Mouse (Mus musculus): Measurements from ENCODE around the gene Ddx52.

Ddx52 gene

DNA sequence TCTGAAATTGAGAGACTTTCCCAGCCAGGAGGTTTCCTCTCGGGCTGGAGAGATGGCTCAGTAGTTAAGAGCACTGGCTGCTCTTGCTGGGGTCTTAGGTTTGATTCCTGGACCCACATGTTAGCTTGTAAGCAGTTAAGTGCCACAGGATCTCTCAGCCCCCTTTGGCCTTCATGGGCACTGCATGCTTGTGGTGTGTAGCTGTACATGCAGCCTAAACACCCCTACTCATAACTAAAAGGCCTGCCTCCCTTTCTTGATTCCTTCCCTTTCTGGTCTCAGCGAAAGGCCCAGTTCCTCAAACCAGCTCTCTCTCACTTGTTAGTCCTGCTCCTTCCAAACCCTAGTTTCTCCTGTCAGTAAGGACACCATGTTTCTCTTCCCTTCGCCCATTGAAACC, 27.2 kb downstream of the Ddx52 start:
- DNase-seq, result no peak

DNA sequence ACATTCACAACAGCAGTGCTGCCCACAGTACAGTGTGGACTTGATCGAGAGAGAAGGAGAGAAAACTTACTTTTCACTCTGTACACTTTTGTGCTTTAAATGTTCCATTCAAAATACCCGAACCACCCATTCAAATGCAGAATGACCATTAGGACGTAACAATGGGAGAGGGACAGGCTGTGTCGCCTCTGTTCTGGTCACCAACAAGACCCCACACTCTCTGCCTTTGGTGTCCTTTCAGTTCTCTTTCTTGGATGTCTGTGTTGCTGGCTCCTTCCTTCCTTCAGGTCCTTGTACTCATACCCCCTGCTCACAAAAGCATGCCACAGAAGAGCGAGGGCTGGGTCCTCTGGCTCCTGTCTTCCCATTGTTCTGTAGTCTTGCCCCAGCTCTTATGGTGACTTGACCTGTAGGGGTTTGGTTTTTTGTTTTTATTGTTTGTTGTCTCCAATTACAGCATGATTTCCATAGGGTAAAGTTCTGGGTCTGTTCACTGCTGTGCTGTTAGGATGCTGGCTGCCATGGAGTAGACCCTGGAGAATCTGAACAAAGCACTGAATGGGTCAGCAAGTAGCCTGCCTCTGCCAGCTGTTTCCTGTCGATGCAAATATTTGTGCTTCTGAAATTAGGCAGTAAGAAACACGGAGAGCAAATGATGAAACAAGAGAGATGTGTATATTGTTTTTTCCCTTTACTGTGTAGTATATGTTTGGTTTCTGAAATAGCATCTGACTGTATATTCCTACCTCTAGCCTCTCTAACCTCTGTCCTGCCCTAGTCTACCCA, 32.9 kb downstream of the Ddx52 start:
- no peak for DNase-seq

DNA sequence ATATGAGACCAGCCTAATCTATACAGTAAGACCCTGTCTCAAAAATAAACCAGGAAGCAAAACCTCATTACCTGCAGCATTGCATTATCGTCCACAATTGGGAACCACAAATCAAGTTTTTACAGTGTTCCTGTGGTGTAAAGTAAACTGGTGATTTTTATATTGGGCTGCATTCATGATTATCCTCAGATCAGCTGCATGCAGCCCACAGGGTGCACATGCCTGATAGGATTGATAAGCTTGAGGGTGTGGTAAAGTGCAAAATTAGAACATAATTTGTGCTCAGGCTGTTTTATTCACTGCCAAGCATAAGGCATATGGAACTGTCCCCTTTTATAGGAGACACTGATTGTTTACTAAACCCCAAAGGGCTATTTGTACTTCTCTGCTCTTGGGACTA, 33.6 kb downstream of the Ddx52 start:
- DNase-seq, result no peak

DNA sequence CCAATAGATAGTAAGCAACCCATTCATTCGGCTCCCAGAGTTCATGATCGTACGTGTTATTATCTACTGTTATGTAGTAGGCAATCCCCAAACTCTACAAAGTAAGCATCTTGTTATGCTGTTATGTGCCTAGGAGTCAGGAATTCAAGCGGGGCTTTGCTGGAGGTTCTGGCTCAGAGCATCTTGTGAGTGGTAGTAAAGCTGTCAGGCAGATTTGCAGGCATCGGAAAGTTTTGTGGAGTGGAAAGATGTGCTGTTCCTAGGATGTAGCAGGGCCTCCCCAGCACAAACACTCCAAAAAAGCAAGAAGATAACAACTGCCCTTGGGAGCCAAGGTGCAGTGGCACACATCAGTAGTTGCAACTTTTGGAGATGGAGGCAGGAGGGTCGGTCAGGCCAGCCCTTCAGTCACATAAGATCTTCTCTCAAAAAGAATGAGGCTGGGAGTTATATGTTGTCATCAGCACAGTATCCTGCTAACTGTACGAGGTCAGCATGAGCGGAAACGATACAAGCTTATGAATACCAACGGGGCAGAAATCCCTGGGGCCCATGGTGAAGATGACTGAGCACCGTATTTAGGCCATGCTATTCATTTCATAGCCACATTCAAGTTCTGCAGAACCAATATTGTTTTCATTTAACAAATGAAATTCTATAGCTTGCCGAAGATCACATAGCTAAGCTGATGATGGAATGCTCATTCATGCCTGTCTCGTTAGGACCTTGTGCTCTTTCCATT, 34.5 kb downstream of the Ddx52 start:
- no peak for DNase-seq

DNA sequence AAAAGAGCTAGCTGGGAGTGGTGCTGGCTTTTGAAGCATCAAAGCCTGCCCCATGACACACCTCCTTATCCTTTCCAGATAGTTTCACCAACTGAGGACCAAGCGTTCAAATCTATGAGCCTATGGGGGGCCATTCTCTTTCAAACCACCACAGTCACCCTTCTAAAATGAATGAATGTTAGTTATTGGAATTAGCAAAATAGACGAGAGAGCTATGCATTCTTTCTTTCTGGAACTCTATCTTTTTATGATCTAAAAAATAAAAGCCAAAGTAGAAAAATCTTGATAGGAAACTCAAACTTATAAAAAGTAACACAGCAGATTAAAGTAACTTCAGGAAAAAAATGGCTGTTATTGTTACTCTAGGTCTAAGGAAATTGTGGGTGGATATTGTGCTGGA, 35.9 kb downstream of the Ddx52 start:
- DNase-seq, result no peak

DNA sequence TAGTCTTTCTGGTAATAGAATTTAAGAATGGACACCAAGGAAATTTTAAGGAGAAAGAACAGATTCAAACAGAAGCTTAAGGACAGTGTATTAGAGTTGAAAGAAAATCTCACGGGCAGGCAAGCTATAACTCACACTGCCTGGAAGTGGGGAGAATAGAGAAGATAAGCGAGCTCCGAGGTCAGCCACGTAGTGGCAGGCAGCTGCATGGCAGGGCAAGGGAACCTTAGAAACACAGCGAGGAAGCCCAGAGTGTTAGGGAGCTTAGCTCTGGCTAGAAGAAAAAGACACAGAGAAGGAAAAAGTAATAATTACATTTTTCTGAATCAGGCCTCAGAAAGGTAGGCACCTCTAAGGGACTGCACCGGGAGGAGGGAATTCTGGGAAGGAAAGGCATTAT, 38.1 kb downstream of the Ddx52 start:
- DNase-seq, result no peak

DNA sequence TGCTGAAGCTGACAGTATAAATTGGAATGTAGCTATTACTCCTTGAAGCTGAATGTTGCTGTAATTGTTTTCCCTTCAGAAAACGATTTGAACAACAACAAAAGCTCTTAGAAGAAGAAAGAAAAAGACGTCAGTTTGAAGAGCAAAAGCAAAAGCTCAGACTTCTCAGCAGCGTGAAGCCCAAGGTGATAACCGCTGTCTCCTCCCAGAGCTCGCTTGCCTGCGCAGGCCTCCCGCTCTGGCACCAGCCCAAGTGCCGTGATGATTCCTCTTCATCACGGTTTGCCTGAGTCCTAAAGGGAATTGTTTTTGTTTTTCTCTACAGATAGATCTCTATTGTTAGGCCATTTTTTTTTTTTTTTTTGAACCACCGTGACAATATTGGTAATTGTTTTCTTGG, 39.5 kb downstream of the Ddx52 start:
- DNase-seq, result no peak

DNA sequence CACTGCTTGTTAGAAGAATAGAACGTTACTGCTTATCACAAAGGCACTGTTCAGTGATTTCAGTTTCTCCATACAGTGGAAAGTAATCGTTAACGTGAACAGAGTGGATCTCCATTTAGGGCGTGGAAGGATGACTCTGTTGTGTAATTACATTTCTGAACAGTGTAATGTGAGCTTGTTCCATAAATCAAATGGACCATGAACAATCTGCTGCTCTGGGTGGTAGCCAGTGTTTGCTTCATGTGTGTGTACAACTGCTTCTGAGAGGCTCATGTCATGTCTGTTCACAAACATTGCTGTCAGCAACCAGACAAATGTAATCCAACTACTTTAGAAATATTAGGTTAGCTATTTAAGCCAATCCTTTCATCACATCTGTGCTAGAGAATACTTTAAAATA, 49.8 kb downstream of the Ddx52 start:
- DNase-seq, result peak in 1 of 2 experiments; percentile 55

DNA sequence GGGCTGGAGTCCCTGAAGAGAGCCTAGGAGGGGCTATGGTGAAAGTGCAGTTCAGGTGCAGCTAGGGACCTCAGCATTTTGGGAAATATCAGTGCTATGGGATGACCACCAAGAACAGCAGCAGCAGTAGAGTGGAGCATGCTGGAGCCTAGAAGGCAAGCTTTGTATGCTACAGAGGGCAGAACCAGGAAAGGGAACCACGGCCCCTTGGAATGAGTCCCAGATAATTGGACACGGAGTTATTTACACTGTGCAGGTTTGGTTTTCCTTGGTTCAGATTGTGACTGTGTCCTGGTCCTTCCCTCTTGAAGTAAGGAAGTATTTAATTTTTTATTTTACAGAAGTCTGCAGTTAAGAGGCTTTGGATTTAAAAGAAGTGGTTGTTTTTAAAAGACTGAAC, 51.6 kb downstream of the Ddx52 start:
- peak in 1 of 2 experiments; percentile 14 for DNase-seq

DNA sequence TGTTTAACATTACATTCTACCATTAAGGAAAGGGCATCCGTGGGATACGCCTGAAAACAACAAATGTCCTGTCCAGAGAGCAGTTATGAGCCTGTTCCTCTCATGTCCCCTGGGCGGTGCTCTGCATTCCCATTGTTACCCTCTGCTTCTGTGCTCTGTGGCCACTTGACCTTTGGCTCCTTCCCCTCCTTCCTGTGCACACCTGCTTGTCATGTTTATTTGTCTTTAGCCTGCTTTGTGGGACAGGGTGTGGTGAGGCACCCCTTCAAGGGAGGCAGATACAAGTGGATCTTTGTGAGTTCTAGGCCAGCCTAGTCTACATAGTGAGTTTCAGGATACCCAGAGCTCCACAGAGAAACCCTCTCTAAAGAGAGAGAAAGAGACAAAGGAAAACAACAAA, 52.6 kb downstream of the Ddx52 start:
- no peak for DNase-seq

DNA sequence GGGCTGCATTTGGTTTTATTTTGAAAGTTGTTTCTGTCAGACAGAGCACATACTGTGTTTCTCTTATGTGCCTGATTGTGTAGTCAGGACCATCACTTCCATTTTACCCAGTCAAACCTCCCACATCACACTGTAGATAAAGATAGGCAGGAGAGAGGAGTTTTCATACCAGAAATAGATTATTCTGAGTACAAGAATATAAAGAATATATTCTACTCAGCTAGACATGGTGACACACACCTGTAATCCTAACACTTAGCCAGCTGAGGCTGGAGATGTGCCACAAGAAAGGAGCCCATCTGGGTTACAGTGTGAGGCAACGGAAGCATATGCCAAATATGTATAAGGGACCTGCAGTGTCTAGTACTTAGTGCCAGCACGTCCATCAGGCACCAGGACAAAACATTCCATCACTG, 53.7 kb downstream of the Ddx52 start:
- DNase-seq, result no peak

DNA sequence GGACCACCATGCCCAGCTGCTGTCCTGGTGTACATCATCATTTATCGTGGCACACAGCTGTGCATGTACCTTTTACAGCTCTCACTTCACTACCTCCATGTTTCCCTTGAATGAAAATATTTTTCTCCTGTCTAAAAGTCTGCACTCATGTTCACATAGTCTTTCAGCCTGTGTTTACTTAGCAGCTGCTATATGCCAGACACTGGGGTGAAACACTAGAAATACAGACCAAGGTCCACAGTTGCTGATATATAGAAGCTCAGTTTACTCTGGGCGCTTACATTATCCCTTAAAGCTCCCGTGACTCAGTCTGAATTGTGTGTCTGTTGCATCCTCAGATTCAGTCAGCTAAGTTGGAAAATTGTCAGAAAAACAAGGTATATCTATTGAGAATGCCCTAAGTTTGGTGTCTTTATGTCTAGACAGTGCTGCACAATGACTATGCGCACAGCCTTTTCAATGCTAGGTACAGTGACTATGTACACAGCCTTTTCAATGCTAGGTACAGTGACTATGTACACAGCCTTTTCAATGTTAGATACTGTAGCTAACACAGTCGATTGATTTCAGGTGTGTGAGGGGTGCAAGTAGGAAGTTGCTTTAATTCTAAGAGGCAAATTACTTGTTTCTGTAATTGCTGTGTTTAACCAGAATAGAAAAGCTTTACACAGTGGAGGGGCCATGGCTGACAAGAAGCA, 55.5 kb downstream of the Ddx52 start:
- no peak for DNase-seq

DNA sequence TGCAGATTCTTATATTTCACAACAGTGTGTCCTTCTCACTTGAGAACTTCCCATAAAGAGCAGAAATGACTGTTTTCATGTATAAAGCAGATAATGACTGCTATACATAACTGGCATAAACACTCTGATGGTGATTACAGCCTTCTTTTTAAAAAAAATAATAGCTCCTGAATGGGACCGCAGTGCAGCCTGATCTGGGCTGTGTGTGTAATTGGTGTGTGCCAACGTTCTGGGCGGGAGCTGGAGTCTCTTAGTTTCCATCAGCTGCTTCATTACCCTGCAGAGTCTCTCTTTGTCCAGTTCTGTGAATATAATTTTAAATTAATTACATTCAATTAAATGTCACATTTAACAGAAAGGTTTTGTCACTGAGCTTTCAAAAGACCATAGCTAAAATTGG, 57.1 kb downstream of the Ddx52 start:
- no peak for DNase-seq

DNA sequence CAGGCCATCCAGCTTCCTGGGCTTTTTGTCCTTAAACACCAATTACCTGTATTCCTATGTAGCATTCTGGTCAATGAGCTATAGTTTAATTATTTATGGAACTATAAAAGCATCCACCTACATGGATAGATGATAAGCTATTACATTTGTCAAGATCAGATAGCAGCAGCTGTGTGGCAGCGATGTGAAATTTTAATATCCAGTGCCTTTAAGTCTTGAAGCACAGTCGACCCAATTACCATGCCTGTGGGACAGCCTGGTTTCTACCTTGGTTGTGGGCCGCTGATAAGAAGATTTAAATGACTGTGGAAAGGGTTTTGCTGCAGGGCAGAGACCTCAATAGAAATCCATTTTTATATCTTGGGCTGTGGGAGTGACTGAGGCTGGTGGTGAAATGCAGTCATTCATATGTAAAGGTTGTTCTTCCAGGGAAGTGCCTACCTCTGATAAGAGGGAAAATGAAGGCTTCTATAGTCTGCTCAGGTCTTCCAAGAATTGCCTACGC, 57.6 kb downstream of the Ddx52 start:
- no peak for DNase-seq

DNA sequence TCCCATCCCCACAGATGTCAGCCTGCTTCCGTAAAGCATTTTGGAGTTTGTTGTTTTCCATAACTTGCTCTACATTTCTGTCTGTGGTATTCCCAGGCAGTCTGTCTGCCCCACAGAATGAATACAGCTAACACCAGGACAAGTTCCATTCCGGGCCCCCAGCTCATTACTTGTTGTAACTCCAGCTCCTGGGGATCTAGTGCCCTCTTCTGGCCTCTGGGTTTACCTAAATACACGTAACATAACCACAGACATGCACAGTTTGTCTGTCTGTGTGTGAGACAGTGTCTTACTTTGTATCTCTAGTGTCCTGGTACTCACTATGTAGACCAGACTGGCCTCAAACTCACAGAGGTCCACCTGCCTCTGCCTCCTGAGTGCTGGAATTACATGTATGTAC, 59.4 kb downstream of the Ddx52 start:
- no peak for DNase-seq

DNA sequence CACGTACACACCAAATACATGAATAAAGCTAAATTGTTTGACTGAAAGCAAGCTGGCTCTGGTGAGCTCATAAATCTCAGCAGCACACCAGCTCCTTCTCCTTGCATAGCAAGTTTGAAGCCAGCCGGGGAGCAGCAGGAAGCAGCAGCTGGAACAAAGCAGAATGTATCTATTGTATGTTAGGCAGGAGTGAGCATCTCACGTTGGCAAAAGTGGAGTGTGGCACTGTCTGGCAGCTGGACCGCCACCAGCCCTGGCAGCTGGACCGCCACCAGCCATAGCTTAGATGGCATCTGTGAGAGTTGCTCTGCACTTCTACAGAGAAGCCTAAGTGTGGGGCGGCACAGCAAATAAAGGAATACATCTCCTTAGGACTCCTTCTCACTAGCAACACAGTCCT, 62.1 kb downstream of the Ddx52 start:
- DNase-seq, result no peak

DNA sequence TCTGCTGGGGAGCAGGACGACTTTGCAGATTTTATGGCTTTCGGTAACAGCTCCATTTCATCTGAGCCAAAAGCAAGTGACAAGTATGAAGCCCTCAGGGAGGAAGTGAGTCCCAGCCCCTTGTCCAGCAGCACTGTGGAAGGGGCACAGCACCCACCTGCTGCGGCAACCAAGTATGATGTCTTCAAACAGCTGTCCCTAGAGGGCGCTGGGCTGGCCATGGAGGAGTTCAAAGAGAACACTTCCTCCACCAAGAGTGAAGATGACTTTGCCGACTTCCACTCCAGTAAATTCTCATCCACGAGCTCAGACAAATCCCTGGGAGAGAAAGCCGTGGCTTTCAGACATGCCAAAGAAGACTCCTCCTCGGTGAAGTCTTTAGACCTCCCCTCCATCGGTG, 67.1 kb downstream of the Ddx52 start:
- DNase-seq, result peak in 1 of 2 experiments; percentile 24

DNA sequence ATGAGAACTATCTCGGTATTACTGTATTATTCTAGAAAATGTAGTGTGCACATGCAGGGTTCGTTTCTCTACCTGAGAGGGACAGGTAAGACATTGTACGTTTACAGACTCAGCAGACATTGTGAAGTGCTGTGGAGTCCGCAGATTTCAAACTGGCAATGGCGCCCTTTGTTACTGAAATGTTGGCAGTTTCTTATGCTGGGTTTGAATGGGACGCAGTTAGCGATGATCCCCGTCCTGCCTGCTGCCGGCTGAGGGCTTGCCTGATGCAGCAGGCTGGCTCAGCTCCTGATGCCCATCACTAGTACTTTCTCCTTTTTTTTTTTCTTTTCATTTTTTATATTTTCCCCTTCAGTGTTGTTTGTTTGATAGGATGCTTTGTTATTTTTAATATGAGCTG, 68.5 kb downstream of the Ddx52 start:
- peak in 1 of 2 experiments; percentile 16 for DNase-seq

DNA sequence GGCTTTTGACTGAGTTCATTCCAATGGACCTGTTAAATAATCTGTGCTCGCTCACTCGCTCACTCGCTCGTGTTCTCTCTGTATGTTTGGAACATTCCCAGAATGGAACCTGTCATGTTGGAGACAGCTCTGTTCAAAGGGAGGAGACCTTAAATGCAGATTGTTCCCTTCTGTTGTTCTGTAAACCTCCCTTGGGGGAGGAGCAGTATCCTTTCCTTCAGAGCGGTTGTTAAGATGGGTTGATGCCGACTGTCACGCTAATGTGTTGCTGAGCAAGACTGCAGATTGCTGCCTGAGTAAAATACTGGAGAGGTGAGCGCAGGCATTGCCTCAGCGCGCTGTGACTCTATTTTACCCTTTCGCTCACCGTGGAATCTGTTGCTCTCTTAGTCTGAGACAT, 69.2 kb downstream of the Ddx52 start:
- peak in 1 of 2 experiments; percentile 24 for DNase-seq

DNA sequence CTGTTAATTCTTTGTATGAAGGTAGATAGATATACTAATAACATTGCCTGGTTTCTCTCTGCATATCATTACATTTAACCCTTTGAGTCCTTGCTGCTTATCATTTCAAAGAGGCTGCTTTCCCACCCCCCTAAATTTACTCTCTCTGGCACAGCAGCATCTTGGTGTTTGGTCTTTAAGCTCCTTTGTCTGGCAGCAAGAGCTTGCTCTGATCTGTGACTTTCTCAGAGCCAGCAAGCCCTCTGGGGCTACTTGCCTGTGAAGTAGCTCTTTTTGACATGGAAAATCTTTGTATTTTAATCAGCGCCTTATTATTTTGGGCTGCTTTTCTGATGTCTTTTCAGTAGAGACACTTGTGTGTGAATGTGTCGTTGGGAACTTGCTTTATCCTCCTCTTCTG, 69.7 kb downstream of the Ddx52 start:
- no peak for DNase-seq

Measured in cerebellum, postnatal 25 days (tissue).